Mouse (Mus musculus): ENCODE data around the gene Gm28036. TPM values are rescaled to one million over a fixed set of nuclear protein-coding genes. Genes with fewer than 3 reads are reported as not detected.

The Gm28036 gene
- total RNA-seq, 1 experiment from 2014 or later = 23.2 TPM

- DNase-seq = no peak
Observed at GRCm38 (mm10) chr2:156084541-156084940, 42.4 kb downstream of the Gm28036 start.

- no peak for DNase-seq
Observed at GRCm38 (mm10) chr2:156080391-156080790, 46.5 kb downstream of the Gm28036 start.

GRCm38 (mm10) chr2:156079674-156080073 lies 47.2 kb downstream of the Gm28036 start:
- peak; percentile 19 for DNase-seq

- peak; percentile 66 for DNase-seq
Observed at GRCm38 (mm10) chr2:156079183-156079560, 47.7 kb downstream of the Gm28036 start.

- DNase-seq = no peak
Observed at GRCm38 (mm10) chr2:156078421-156079182, 48.3 kb downstream of the Gm28036 start.

- no peak for DNase-seq
Observed at GRCm38 (mm10) chr2:156077461-156077860, 49.4 kb downstream of the Gm28036 start.

- no peak for DNase-seq
Observed at GRCm38 (mm10) chr2:156073725-156074124, 53.2 kb downstream of the Gm28036 start.

GRCm38 (mm10) chr2:156071236-156071635 lies 55.7 kb downstream of the Gm28036 start:
- DNase-seq = no peak

GRCm38 (mm10) chr2:156067916-156068315 lies 59.0 kb downstream of the Gm28036 start:
- DNase-seq = peak; percentile 19

GRCm38 (mm10) chr2:156066126-156066525 lies 60.8 kb downstream of the Gm28036 start:
- no peak for DNase-seq

GRCm38 (mm10) chr2:156065099-156066041 lies 61.5 kb downstream of the Gm28036 start, which contains the start of gene Spag4:
Gene Spag4, plus strand, starts transcription at chr2:156065175.
- peak; percentile 92 for DNase-seq

GRCm38 (mm10) chr2:156052816-156053215 lies 74.1 kb downstream of the Gm28036 start, which contains the start of gene Fer1l4:
Gene Fer1l4, minus strand, starts transcription at chr2:156052947.
- DNase-seq = no peak

GRCm38 (mm10) chr2:156047929-156048328 lies 79.0 kb downstream of the Gm28036 start:
- DNase-seq = no peak

GRCm38 (mm10) chr2:156042903-156043302 lies 84.0 kb downstream of the Gm28036 start:
- no peak for DNase-seq

- DNase-seq = no peak
Observed at GRCm38 (mm10) chr2:156039390-156039789, 87.5 kb downstream of the Gm28036 start.

- no peak for DNase-seq
Observed at GRCm38 (mm10) chr2:156025482-156025881, 101.4 kb downstream of the Gm28036 start.

Other genes starting within 250 kb of the Gm28036 start
- 141 and 154 TPM in 2 replicates for gene Uqcc1, start 196.8 kb downstream of the Gm28036 start, total RNA-seq (2021)
- gene Gm15557, start 186.4 kb downstream of the Gm28036 start, total RNA-seq (2021) = not detected in 2 replicates
- gene Gdf5, start 181.7 kb downstream of the Gm28036 start, total RNA-seq (2021) = 1.1 and 1.8 TPM in 2 replicates
- gene Cep250, start 170.6 kb downstream of the Gm28036 start, total RNA-seq (2021) = 13.1 and 14.9 TPM in 2 replicates
- 2.9 and 4.0 TPM in 2 replicates for gene 6430550D23Rik, start 119.1 kb downstream of the Gm28036 start, total RNA-seq (2021)
- gene Ergic3, start 119.0 kb downstream of the Gm28036 start, total RNA-seq (2021) = 179 and 180 TPM in 2 replicates
- gene Fer1l4, start 74.1 kb downstream of the Gm28036 start, total RNA-seq (2021) = not detected in 2 replicates
- gene Spag4, start 61.9 kb downstream of the Gm28036 start, total RNA-seq (2021) = 4.2 and 6.0 TPM in 2 replicates
- 42.4 and 48.1 TPM in 2 replicates for gene Cpne1, start 15.1 kb downstream of the Gm28036 start, total RNA-seq (2021)
- gene Rbm12, start 15.1 kb downstream of the Gm28036 start, total RNA-seq (2021) = 30.4 and 32.4 TPM in 2 replicates
- gene Romo1, start 16.9 kb upstream of the Gm28036 start, total RNA-seq (2021) = 378 and 386 TPM in 2 replicates
- 71.2 and 77.5 TPM in 2 replicates for gene Nfs1, start 17.1 kb upstream of the Gm28036 start, total RNA-seq (2021)
- gene Rbm39, start 53.1 kb upstream of the Gm28036 start, total RNA-seq (2021) = 338 and 382 TPM in 2 replicates
- gene Phf20, start 69.4 kb upstream of the Gm28036 start, total RNA-seq (2021) = 40.9 and 44.4 TPM in 2 replicates
- 1.5 and 2.6 TPM in 2 replicates for gene Cnbd2, start 185.2 kb upstream of the Gm28036 start, total RNA-seq (2021)
- gene Scand1, start 185.6 kb upstream of the Gm28036 start, total RNA-seq (2021) = 93.5 and 97.9 TPM in 2 replicates